Mouse (Mus musculus): Measurements from ENCODE around the gene Prrc2a. TPM values are rescaled to one million over a fixed set of nuclear protein-coding genes. Genes with fewer than 3 reads are reported as not detected.

Gene Prrc2a
- total RNA-seq (2014; fragmentation: Nextera tagmentation) (254 and 306 TPM in 2 replicates), total RNA-seq (2017) (43.2 and 67.9 TPM in 2 replicates)

DNA sequence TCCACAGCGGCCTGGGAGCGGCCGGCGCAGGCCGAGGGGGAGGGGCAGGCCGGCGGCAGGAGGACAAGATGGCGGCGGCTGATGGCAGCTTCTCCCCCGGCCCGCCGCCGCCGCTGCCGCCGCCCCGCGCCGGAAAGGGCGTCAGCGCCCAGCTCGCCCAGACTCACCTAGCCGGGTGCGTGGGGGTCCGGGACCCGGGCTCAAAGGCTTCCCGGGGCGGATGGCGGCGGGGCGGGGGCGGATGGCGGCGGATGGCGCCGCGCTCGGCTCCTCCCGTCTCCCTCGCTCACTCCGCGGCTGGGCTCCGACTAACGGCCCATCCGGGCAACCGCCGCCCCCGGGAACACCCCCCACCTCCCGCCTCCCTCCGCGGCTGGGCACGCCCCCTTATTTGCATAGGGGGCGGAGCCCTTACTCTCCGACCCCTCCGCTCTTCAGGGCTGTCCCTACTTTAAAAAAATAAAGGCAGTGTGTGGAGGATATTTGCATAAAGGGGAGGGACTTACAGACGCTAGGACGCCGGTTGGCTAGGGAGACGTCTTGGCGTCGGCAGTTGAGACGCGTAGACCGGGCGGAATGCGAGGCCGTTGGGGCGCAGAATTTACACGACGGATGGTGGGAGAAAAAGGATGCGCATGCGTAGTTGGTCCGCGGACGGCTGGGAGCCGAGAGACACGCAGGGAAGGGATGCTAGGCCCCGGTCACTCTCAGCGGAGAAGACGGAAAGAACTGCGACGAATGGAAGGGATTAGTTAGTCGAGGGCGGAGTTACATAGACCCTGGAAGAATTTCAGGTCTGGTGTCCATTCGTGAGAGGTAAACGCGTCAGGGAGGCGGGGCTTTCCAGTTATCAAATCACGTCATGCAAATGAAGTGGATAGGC lies at the start of gene Prrc2a:
Gene Prrc2a, minus strand, starts transcription at position 330 of the 883 bp plus-strand sequence.
- peak; percentile 86 for ATAC-seq (replicated peaks; ENCODE audit: poor library complexity, severe bottlenecking)

- ATAC-seq (replicated peaks; ENCODE audit: poor library complexity, severe bottlenecking): no peak
Measured at GRCm38 (mm10) chr17:35213071-35213470, 48.4 kb upstream of the Prrc2a start.

- ATAC-seq (replicated peaks; ENCODE audit: poor library complexity, severe bottlenecking): no peak
Measured at GRCm38 (mm10) chr17:35210593-35210992, 45.9 kb upstream of the Prrc2a start.

- peak; percentile 80 for ATAC-seq (replicated peaks; ENCODE audit: poor library complexity, severe bottlenecking)
Measured at GRCm38 (mm10) chr17:35209785-35210535, 45.3 kb upstream of the Prrc2a start.

DNA sequence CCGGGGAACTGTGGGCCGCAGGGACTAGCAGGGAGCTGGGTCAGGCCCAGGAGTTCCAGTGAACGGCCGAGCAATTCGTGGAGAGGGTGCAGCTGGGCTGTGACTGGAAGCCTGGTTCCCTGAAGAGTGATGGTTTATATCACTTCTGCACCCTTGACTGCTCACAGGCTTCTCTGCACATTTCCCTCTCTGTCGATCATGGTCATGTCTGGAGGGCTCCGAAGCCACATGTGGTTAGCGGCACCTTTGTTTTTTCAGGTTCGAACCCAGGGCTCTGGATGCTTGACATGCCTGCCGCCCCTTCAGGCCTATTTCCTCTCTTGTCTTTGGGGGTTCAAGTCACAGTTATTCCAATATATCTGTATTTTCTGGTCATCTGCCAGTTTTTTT lies 40.7 kb upstream of the Prrc2a start:
- ATAC-seq (replicated peaks; ENCODE audit: poor library complexity, severe bottlenecking): no peak

DNA sequence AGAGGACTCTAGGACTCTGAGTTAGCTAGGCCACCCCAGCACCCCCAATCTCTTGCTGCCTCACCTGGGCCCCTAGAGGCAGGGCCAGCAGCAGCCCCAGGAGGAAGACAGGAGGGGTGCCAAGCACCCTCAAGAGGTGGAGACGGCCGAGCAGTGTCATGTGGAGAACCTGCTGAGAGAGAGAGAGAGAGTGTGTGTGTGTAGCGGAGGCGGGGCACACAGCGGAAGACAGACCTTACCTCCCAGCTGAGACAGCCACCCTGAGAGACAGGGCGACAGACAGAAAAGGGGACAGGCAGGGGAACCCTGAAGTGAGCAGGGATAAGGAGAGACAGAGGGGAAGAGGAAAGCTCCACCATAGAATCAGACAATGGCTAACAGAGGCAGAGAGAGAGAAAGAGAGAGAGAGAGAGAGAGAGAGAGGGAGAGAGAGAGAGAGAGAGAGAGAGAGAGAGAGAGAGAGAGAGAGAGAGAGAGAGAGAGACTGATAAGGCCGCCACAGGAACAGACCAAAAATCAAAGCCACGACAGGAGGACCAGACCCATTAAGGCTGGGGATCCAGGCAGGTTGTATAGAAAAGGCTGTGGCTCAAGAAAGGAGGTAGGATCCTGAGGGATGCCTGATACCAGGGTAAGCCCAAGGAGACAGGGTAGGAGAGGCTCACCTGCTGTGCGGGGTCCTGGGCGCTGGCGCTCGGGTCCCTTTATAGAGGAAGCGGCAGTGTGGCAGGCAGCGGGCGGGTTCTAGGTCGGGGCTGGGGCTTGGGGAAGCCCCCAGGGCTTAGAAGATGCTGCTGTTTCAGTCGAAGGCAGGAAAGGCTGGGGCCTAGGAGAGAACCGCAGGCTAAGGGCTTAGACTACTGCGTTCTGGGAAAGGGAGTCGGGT lies 40.0 kb upstream of the Prrc2a start, which contains the start of gene Lta:
Gene Lta, minus strand, starts transcription at position 858 of the 886 bp plus-strand sequence.
- ATAC-seq (replicated peaks; ENCODE audit: poor library complexity, severe bottlenecking): no peak

GRCm38 (mm10) chr17:35202442-35202841 lies 37.7 kb upstream of the Prrc2a start:
- ATAC-seq (replicated peaks; ENCODE audit: poor library complexity, severe bottlenecking): no peak

GRCm38 (mm10) chr17:35201787-35202186 lies 37.1 kb upstream of the Prrc2a start, which contains the start of gene Tnf:
Tnf (minus strand) TSS chr17:35202007.
- peak; percentile 58 for ATAC-seq (replicated peaks; ENCODE audit: poor library complexity, severe bottlenecking)

GRCm38 (mm10) chr17:35201128-35201527 lies 36.4 kb upstream of the Prrc2a start:
- 0 out of 2 replicates have a peak, but pooled peaks have one; percentile 8 for ATAC-seq (replicated peaks; ENCODE audit: poor library complexity, severe bottlenecking)

DNA sequence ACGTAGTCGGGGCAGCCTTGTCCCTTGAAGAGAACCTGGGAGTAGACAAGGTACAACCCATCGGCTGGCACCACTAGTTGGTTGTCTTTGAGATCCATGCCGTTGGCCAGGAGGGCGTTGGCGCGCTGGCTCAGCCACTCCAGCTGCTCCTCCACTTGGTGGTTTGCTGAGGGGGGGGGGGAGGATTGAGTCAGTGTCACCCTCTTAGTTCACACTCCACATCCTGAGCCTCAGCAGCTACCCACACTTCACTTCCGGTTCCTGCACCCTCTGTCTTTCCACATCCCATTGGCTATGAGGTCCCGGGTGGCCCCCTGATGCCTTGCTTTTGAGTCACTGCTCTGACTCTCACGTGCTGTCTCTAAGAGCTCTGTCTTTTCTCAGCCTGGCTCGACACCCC lies 35.7 kb upstream of the Prrc2a start:
- ATAC-seq (replicated peaks; ENCODE audit: poor library complexity, severe bottlenecking): peak; percentile 80

DNA sequence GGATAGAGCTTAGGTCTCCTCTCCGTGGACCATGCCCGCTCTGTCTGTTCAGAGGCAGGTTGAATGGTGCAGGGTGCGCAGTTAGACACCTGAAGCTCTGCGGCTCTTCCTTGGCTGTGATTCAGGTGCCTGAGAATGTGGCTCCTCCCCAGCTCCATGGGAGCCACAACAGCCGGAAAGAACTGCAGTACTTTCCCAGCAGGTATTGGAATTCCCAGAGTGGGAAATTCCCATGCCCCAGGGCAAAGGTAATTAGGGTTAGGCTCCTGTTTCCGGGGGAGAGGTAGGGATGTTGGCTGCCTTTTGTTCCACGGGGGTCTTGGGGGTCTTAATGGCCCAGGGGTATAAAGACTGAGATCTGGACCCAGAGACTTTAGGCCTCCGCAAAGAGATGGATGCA lies 34.2 kb upstream of the Prrc2a start:
- ATAC-seq (replicated peaks; ENCODE audit: poor library complexity, severe bottlenecking): no peak

DNA sequence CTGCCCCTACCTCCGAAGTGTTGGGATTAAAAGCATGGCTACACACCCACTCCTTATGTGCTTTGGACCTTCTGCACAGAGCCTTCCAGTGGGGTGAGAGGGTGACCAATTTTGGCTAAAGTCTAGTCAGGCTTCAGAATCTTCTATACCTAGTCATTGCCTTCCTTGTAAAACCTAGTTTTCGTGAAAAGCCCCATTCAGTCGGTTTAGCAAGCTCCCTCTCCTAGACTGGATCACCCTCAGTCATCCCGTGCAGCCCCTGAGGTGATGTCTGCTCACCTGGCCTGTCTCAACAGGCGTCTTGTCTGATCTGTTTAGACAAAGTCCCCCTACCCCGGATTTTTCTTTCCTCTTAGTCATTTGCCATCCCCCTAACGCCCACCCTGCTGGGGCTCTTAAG lies 33.3 kb upstream of the Prrc2a start:
- ATAC-seq (replicated peaks; ENCODE audit: poor library complexity, severe bottlenecking): no peak

DNA sequence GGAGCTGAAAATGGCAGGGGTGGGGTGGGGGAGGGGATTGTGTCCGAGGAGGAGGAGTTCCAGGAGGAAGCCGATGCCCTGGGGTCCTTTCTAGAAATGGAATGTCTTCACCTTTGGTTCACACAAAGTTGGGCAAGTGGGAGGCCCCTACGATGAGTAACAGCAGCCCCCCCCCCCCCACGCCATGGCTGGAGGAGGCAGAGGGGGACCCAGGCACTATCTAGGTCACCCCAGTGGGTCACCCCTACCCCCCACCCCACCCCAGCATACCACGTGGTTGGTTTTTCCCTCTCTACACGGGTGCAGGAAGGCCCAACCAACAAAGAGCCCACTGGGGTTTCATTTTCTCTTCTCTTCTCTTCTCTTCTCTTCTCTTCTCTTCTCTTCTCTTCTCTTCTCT lies 32.4 kb upstream of the Prrc2a start:
- ATAC-seq (replicated peaks; ENCODE audit: poor library complexity, severe bottlenecking): no peak

- no peak for ATAC-seq (replicated peaks; ENCODE audit: poor library complexity, severe bottlenecking)
Measured at GRCm38 (mm10) chr17:35196321-35196641, 31.6 kb upstream of the Prrc2a start.

- ATAC-seq (replicated peaks; ENCODE audit: poor library complexity, severe bottlenecking): peak; percentile 61
Measured at GRCm38 (mm10) chr17:35195631-35196320, 31.1 kb upstream of the Prrc2a start.

DNA sequence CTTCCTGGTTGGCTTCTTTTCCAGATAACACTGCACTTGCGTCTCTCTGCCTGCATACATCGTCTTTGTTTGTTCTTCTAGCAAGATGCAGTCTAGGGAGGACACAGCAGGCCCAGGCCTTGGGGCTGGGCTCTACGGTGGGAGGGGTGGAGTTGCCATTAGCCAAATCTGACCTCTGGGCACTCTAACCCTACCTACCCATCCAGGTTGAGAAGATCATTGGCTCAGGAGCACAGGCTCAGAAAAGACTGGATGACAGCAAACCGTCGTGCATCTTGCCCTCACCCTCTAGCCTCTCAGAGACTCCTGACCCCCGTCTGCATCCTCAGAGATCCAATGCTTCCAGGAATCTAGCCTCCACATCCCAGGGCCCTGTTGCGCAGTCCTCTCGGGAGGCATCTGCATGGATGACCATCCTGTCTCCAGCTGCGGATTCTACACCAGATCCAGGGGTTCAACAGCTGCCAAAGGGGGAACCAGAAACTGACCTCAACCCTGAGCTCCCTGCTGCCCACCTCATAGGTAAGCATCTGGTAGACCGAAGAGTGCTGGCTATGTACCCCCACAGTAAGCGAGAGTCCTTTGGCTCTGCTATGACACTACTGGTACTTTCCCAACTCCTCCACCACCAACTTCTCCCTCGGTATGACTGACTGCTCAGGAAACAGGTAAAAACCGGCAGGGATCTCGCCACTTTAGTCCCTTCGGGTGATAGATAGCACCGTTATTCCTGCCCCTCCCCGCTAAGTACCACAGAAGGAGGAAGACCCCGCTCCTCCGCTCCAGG lies 30.3 kb upstream of the Prrc2a start:
- 0 out of 2 replicates have a peak, but pooled peaks have one; percentile 5 for ATAC-seq (replicated peaks; ENCODE audit: poor library complexity, severe bottlenecking)

DNA sequence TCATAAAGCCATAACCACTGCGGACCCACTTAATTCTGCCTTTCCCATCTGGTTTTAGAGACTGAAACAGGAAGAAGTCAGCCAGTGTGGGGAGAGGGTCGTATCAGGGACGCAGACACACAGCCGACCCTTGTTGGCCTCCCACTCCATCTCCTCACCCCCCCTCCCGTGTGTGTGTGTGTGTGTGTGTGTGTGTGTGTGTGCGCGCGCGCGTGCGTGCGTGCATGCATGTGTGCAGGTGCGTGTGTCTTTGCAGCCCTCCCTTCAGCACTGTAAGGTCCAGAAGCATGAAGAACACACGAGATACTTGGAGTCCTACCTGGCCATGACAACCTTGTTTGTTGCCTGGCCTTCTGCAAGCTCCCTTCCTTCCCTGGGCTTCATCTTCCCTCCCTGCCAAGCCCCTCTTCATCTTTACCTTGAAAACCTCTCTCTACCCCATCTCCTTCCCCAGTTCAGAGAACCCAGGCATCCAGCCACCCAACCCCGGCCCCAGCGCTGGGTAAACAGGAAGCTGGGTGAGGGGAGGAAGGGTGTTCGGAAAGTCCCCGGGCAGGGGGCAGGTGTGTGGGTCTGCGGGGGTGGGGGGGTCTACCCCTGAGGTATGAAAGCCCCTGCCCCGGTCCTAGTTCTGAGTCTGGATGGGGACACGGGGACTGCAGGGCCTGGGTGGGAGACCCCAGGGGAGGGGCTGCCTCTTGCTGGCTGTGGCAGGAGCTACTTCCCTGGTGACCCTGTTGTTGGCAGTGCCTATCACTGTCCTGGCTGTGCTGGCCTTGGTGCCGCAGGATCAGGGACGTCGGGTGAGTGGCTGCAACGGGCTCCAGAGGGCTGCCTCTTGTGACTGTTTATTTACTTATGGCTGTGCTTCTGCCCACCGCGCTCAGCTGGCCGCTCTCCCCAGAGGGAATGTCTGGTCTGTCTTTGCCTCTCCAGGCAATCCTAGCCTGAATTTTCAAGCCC lies 29.5 kb upstream of the Prrc2a start, which contains the start of gene Ltb:
Gene Ltb, plus strand, starts transcription at position 559 of the 963 bp plus-strand sequence.
- ATAC-seq (replicated peaks; ENCODE audit: poor library complexity, severe bottlenecking): no peak

DNA sequence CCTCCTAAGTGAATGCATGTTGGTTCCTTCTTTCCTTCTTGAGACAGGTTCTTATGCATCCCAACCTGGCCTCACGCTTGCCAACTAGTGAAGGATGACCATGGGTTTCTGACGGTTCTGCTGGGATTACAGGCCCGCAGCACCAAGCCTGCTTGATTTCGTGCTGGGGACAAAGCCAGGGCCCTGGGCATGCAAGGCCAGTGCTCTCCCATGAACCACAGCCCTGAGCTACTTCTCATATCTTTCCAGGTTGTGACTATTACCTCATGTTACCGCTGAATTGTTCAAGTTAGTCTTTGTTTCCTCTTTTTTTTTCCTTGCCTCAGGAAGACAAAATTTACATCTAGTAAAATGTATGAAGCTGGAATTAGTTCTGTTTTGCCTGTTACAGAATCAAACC lies 28.2 kb upstream of the Prrc2a start:
- peak; percentile 58 for ATAC-seq (replicated peaks; ENCODE audit: poor library complexity, severe bottlenecking)
